Mouse (Mus musculus) gastrocnemius, postnatal 10 days (tissue): ENCODE results near the gene Dok1. TPM values are rescaled to one million over a fixed set of nuclear protein-coding genes. Genes with fewer than 3 reads are reported as not detected.
A peak's percentile ranks its signal among the peaks of the same experiment; 100 is the strongest.

Experiments used
- DNase-seq: peaks from one replicate; pipeline ENCODE4 v3.0.0; 2021; ENCODE audit warnings: mixed read lengths
- long read RNA-seq, 2 experiments: library from polyadenylated mRNA; stranded (forward); transcript quantifications; one replicate each; pipeline ENCODE4 v2.0.0; 2021
- total RNA-seq, 2 experiments: library from RNA; stranded (reverse); gene quantifications; 2 replicates each; pipeline ENCODE4 v1.2.3; 2021

Dok1 gene
- 10 to 100 TPM in 1 of 2 experiments, 1 to 10 TPM in 1; 6.2 to 10.7 TPM for total RNA-seq
- long read RNA-seq, experiment 1, partial matches to known transcripts, result 0 of 3 reads
- long read RNA-seq, experiment 1, other reads (novel, unspliced or antisense), result 2 of 3 reads
- long read RNA-seq, experiment 2, result 0 reads

DNA sequence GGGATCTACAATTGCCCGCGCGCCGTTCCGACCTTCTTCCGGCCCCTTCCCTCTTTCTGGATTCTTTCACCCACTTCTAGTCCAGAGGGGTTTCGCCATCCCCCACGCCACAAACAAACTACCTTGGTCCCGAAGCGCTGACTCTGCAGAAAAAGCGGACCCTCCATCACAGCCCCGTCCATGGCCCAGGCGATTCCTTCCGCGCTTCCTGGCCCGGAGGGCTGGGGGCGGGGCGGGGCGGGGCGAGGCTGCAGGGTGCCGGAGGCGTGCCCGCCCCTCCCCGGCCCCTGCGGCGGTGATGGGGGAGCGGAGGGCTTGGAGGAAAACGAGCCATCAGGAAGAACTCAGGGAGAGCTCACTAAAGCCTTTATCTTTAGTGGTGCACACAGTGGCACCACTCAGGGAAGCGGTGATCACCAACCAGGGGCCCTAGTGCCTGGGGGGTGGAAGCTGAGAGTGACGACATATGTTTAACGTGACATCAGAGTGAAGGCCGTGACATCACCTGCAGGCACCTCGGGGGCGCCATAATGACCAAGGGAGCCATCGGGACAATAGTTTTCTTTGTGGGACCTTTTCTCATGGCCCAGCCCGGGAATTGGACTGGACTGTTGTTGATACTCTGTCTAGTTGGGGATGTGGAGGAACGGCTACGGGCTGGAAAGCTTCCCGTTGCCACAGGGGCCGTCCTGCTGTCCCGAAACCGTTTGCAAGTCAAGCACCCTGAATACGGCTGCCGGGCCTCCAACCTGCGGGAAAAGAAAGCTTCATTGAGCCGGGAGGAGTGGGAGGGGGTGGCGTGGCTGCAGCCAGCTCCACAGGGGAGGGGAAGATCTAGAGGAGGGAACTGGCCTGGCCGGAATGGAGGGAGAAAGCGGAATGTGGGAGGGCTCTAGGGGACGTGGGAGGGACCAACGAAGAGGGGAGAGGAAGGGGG, at the start of gene Dok1, which contains the start of gene Loxl3:
Gene Dok1, minus strand, starts transcription at position 223 of the 937 bp plus-strand sequence.
Gene Loxl3, plus strand, starts transcription at position 925 of the 937 bp plus-strand sequence.
- DNase-seq, result peak; percentile 70

DNA sequence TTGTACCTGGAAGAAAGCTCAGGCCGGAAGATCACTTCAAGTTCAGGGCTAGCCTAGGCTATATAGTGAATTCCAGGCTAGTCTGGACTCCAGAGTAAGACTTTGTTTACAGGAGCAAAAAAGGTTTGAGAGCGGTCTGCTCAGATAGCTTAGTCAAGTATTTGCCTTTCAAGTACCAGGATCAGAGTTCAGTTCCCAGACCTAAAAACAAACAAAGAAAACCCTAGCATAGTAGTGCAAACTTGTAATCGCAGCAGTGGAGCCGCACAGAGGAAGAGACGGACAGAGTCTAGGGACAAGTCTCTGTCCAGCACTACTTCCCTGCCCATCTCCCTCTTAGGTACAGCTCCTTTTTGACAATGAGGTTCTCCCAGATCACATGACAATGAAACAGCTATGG, 46.9 kb upstream of the Dok1 start:
- DNase-seq, result no peak

DNA sequence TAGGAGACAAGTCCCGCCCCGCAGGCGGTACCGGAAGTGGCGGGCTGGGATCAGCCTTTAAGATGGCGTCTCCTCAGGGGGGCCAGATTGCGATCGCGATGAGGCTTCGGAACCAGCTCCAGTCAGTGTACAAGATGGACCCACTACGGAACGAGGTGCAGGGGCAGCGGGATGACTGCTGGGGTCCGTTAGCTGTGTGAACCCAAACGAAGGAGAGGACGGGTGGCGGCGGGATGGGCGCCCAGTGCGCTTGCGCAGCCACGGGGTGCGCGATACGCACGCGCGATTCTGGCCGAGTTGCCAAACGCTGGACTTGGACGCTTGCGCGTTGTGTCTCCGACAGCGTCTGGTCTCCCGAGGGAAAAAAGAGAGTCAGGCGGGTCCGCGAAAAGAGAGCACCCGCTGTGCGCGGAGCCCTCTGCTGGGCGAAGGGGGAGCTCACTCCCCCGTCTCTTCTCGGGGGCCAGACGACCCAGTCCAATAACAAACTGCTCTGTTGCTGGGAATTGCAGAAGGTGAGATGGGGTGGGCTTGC, 45.1 kb upstream of the Dok1 start:
- DNase-seq, result peak; percentile 100

DNA sequence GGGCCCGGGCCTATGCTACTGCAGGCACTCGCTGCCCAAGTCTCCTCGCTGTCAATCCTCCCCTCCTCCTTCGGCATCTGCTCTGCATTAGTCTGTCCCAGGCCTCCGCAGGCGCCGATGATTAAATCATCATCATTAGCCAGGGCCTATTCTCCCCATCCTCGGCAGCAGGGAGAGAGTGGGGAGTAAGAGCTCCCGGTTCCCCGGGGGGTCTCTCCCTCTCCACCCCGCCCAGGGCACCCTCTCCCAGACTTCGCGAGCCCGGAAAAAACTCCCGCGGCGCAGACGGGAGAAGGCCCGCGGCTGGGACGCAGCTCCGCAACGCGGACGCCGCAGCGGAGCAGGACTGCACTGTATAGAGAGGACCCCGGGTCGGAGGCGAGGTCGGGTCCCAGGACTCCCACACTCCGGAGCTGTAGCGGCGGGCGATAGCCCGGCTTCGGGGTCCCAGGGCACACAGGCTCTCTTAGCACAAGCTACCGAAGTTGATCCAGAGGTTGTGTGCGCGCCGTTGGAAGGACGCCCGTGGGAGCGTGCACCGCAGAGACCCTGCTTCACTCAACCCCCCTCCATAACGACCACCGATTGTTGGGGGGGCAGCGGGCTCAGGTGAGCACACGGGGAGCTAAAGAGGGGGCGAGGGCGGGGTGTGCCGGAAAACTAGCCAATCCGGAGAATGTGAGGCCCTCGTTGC, 44.5 kb upstream of the Dok1 start, which contains the start of gene Pcgf1:
Gene Pcgf1, plus strand, starts transcription at position 240 of the 694 bp plus-strand sequence.
- no peak for DNase-seq

DNA sequence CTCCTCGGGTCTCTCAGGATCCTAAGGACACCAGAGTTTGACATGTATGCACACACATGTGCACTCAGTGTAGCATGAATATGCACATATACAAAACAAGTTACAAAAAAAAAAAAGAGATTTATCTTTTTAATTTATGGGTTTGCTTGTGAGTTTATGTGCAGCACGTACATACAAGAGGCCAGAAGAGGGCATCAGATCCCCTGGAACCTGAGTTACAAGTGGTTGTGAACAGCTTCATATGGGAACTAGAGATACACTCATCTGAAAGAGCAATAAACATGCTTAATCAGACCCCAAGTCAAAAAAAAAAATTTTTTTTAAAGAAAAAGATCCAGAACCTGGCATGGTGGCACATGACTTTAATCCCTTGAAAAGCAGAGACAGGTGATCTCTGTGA, 41.7 kb upstream of the Dok1 start:
- no peak for DNase-seq

DNA sequence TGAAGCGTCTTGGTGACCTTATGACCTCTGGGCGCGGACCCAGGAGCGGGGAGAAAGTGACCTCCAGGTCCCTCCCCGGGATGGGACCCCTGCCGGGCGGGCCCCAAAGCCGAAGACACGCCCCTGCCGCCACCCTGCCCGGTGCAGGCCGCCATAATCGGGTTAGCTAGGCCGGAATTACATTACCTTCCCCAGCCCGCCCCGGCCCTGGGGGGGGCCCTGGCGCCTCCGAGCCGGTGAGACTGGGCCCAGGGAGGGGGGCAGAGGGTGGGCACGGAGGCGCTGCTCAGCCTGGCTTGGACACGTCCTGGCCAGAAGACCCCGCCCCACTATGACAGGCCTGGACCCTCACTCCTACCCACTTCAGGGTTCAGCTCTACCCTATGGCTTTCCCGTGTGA, 37.9 kb upstream of the Dok1 start:
- DNase-seq, result no peak

DNA sequence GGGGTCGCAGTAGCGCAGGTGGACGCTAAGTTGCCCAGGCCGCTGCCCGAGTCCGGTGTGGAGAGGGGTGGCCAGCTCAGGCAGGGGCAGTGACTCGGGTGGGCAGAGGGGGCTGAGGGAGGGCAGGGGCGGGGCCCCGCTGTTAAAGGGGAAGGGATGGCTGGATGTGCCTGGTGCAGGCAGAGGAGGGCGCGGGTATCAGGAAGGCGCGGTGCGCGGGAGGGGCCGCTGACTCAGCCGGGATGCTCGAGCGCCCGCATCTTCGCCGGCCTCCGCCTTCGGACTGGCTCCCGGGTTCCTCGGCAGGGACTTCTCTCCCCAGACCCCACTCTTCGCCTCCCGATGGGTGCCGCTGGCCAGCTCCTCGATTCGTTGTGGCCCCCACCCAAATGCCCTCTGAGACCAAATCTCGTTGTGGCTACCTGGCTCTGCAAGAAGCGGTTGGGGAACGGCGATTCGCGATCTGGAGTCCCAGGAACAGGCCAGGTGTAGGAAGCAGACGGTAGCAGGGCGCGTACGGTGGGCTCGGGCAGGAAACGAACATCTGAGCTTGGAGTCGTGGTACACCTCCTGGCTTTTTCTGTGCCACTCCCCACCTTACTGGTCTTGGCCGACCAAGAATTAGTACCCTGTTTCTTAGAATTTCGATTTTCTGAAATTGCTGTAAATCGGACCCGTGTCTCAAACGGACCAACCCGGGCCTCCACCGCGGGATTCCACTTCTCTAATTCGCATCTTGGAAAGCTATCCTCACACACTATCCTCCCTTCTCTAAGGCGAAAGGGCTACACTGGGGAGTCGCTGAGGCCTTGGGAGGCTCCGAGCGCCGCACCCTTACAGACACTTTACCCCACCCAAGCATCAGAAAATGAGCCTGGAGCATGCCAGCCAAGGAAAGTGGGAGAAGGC, 37.3 kb upstream of the Dok1 start:
- peak; percentile 28 for DNase-seq

DNA sequence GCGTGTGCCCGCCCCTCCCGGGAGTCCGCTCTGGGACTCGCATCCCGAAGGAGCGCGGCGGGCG, 36.8 kb upstream of the Dok1 start, which contains the start of gene Tlx2:
Gene Tlx2, minus strand, starts transcription at position 47 of the 64 bp plus-strand sequence.
- DNase-seq, result no peak

DNA sequence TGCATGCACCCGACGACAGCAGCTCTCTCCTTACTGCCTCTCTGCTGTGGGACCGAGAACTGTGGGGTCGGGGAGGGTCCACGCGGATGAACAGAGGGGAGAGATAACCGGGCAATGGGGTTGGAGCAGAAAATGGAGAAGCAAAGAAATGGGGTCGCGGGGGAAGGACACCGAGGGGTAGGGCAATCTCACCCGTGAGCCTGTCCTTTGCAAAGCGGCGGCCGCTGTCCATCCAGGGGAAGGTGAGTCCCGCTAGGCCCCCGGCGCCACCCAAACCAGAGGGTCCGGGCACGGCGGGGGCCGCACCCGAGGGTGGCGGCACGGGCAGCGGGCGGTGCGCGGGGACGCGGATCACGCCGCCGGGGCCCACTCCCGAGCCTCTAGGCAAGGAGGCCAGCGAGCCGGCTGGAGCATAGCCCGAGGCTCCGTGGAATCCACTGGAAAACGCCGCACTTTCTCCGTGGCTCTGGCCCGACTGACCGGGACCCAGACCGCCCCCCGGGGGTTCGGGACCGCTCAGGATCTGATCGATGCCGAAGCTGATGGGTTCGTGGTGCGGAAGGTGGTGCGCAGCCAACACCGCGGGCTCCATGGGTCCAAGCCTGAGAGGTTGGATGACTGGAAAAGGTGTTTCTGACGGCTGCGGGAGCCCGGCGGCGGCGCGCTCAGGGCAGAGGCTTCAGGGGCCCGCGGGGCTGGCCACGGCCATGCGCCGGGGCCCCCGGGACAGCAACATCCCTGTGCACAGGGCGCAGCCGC, 36.4 kb upstream of the Dok1 start:
- DNase-seq, result peak; percentile 36

DNA sequence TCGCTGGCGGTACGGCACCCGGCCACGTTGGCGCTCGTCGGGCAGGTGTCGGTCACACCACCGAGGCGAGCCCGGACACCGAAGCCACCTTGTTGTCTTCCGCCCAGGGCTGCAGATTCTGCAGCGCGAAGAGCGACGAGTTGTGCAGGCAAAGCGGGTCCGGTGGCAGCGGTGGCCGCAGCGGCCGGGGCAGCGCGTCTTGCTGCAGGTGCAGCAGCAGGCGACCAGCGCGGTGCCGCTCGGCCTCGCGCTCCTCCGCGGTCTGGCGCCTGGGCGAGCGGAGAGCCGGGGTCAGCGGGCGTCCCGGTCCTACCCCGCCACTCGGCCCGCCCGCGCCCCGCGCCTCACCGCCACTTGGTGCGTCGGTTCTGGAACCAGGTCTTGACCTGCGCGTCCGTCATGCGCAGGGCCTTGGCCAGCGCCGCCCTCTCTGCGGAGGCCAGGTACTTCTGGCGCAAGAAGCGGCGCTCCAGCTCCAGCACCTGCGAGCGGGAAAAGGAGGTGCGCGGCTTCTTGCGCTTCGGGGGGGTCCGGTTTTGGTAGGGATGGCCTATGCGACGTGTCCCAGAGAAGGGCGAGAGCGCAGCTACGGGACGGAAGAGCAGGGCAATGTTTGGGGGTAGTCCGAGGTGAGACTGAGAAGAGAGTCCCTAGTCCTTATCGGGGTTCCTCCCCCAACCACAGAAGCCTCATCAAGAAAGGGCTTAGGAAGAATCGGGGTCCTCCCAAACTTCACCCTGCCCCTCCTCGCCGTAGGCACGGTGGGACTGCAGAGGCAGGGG, 35.6 kb upstream of the Dok1 start:
- DNase-seq, result no peak

DNA sequence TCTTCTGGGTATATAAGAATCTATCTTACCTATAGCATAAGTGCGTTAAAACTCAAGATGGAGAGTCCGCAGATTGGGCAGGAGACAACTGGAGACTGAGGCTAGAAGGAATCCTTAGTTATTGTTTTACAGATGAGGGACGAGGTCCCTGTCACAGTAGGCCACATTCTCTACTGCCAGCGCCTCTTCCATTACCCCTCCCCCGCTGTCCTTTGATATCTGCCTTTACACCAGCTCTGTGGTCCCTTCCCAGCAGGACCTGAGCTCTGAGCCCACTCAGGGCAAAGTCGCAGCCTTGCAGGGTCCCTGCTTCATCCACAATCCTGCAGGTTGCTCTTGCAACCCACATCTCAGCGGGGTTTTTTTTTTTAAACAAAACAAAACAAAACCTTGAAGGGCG, 35.0 kb upstream of the Dok1 start:
- no peak for DNase-seq

DNA sequence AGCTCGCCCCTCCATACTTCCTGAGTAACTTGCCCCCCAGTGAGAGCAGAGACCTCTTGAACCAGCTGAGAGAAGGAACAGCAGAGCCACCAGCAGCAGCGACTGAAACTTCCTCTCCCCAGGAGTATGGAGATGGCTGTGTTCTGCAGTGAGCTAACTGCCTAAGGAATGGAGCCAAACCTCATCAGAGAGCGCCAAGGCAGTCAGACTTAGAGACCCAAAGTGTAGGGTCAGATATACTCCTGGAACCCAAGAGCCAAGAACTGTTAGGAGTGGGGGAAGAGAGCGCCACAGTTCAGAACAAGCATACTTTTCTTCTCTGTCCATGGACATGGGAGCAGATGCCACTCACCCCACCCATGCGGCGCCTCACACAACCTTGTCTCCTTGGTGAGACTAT, 33.2 kb upstream of the Dok1 start:
- no peak for DNase-seq

DNA sequence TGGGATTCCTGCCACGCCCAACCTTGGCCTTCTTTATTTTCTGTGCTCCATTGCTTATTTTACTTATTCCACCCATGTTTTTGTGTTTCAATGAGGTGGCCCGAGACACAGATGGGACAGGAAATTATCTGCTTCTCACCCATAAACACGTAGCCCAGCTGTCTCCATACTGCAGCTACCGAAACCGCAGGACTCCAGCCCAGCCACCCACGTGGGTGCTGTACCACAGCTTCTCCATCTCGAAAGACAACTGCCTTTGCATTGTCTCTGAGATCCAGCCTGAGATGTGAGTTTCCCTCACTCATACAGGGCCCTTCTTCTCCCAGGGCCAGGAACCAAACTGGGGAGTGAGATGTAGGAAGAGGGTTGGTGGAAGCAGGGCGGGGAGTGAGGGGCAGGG, 32.7 kb upstream of the Dok1 start:
- no peak for DNase-seq

DNA sequence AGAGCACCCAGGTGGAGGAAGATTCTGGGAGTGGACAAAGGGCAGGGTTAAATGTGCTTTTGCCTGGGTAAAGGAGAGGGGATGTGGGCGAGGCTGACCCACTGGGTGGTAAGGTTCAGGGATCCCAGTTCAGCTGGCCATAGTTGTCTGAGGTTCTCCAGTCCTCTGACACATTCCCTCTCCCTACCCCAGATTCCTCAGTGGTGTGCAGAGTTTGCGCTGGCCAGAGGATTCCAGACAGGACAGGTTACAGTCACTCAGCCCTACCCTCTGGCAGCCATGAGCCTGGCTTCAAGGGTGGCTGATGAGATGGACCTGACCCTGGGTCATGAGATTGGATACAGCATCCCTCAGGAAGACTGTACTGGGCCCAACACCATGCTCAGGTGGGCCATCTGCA, 25.5 kb upstream of the Dok1 start:
- DNase-seq, result no peak

DNA sequence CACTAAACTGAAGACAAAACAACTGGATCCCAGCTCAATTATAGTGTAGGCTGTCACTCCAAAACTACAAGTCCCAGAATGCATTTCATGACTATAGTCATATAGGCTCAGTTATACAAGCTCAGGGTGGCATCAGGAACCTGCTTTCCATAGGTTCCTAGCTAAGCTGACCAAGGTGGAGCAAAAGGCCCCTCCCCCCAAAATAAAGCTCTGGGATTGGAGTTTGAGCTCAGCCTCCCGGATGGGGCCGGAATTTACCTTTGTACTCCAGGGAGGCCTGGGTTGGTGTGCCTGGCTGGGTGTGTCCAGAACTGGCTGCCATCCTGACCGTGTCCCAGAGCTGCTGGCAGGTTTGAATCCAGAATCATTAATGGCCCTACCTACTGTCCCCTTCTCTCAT, 24.5 kb upstream of the Dok1 start, which contains the start of gene Dqx1:
Gene Dqx1, plus strand, starts transcription at position 55 of the 400 bp plus-strand sequence.
- DNase-seq, result no peak

DNA sequence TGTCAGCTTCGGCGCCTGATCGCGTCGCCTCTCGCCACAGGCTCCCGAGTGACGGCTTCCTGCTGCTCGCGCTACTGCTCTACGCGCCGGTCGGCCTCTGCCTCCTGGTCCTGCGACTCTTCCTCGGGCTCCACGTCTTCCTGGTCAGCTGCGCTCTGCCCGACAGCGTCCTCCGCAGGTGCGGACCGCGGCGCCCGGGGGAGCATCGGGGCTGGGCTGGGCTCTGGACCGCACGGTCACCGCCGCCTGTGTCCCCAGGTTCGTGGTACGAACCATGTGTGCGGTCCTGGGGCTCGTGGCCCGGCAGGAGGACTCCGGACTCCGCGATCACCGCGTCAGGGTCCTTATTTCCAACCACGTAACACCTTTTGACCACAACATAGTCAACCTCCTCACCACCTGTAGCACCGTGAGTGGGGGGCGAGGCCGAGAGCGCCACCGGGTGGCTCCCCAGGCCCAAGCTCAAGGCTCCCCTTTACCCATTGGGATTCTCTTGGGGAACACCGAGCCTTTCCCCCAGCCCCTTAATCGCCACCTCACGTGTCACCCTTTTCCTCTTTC, 21.7 kb upstream of the Dok1 start, which contains the start of gene Htra2:
Gene Htra2, minus strand, starts transcription at position 403 of the 561 bp plus-strand sequence.
- DNase-seq, result peak; percentile 40

DNA sequence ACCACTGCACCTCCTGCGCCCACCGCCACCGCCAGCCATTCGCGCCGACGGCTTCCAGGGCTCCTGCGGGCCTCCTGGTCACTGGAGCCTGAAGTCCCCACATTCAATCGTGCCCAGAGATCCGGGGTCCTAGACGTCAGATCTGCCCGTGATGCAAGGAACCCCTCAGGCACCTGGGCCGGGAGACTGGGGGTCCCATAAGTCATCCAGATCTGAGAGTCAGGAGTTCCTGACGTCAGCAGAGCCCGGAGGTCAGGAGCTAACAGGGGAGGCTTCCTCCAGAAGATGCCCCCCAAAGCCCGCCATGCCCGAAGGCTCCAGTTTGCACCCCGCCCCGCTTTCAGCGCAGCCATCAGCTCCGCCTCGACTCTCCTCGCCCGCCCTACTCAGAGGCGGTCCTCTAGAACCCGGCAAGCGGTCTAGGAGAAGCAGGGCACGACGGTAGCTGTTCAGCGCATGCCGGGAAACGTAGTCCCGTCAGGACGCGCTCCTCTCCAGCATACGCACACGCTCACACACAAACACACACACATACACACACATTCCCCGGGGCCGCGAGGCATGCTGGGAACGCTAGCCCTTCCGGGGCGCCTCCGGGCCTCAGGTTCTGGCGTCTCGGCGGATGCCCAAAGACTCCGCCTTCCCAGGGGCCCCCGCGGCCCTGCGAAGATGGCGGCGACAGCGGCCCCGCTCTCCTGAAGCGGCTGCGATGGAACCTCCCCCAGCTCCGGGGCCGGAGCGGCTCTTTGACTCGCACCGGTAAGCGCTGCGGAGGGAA, 21.0 kb upstream of the Dok1 start, which contains the start of gene Aup1:
Gene Aup1, plus strand, starts transcription at position 448 of the 778 bp plus-strand sequence.
- peak; percentile 94 for DNase-seq

DNA sequence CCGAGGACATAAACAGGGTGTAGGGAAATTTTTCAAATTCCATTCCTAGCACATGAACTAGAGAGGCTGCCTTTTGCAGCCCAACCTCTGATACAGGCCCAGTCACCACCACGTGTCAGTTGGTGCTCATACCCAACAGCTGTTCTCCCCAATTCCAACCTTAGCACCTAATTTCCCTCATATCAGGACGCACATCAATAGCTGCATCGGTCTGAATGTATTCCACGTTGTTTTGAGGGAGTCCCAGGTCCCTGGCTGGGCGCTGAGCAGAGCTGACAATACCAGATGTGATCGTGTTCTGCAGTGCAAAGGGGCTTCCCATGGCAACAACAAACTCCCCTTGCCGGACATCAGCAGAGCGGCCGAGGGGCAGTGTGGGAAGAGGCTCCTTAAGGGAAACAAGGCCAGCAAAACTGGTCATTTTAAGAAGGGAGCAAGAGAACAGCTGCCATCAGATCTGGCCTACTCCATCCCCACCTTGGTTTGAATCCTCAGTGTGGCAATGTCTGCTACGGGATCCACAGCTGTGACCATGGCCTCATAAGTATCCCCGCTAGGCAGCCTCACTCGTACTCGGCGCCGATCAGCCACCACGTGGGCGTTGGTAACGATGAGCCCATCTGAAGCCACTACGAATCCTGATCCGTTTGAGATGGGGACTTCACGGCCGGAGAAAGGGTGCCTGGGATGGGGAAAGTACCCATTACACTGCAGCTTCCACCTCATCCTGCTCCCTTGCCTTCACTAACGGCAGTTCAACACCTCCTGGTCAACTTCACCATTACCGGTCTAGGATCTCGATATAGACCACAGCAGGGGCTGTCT, 20.1 kb upstream of the Dok1 start:
- DNase-seq, result no peak
